Mouse (Mus musculus) spleen, adult 10 weeks (tissue): ENCODE results near the gene Zbtb34. TPM values are rescaled to one million over a fixed set of nuclear protein-coding genes. Genes with fewer than 3 reads are reported as not detected.

Source experiments
- polyA plus RNA-seq: library from polyadenylated mRNA; stranded (reverse); fragments of 350-450 nt; fragmentation: Illumina TruSeq; extraction: RNeasy Lipid Tissue Mini Kit (QIAGEN cat#74804); gene quantifications from one replicate; pipeline ENCODE4 v1.2.3, GENCODE M21; 2015; ENCODE audit warnings: low replicate concordance; ENCODE audit not compliant: insufficient read depth

Zbtb34 gene
- polyA plus RNA-seq, result 9.0 TPM

DNA sequence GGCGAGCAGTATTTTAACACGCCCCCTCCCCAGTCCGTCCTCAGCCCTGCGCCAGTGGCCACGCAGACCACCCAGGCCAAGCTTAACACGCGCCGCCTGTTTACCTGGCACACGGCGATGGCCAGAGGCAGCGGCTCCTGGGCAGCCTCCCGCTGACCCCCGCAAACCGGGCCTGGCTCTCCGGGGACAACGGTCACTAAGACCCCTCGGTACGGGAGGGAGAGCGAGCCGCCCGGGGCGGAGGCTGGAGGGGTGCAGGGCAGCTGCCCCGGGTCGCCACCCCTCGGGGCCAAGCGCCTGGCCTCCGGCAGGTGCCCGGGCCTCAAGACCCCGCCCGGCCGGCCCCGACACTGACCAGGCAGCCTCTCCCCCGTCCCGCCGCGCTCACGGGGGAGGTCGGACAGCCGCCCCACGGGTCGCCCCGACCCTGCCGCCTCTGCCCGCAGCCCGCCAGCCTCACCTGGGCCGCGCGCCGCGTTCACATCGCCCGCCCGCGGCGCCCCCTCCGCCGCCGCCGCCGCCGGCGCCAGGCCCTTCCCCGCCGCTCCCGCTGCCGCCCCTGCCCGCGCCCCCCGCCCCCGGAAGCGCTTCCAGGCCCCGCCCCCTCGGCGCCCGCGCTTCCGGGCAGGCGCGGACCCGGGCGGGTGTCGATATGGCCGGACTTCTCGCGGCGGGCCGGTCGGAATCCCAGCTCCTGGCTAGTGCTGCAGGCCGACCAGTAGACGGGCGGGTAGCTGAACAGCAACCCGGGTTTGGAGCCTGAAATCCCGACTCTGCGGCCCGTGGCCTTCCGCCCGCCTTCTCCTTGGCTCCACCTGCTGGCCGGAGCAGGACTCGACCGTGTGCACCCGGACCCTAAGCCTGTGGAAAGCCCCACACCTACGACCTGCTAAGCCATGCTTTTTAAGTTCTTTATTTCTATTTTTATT is at the start of gene Zbtb34:
Gene Zbtb34 (minus strand): TSS at position 554 of the 929 bp plus-strand sequence.

DNA sequence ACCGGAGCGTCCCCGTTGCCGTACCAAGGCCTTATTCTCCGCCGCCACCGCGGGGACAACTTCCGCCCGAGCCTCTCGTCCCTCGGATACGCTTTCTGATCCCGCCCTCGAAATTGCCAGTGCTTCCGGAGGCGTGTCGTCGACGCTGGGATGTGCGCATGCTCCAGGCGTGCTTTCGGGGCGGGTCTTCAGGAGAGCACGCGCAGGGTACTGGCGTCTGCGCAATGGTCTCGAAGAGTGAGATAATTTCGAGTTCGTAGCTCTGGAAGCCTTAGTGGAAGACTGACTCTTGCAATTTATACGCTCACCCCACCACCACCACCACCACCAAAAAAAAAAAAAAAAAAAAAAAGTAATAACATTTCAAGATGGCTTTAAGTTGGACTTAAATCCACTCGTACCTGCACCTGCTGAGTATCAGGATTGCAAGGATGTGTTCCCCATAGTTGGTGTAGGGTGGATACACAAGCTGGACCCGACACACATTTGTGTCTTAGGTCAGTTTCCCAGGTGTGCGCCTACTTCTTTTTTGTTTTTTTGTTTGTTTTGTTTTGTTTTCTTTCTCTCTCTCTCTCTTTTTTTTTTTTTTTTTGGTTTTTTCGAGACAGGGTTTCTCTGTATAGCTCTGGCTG is 37.5 kb upstream of the Zbtb34 start, which contains the start of gene Zbtb43:
Gene Zbtb43 (minus strand): TSS at position 94 of the 632 bp plus-strand sequence.

DNA sequence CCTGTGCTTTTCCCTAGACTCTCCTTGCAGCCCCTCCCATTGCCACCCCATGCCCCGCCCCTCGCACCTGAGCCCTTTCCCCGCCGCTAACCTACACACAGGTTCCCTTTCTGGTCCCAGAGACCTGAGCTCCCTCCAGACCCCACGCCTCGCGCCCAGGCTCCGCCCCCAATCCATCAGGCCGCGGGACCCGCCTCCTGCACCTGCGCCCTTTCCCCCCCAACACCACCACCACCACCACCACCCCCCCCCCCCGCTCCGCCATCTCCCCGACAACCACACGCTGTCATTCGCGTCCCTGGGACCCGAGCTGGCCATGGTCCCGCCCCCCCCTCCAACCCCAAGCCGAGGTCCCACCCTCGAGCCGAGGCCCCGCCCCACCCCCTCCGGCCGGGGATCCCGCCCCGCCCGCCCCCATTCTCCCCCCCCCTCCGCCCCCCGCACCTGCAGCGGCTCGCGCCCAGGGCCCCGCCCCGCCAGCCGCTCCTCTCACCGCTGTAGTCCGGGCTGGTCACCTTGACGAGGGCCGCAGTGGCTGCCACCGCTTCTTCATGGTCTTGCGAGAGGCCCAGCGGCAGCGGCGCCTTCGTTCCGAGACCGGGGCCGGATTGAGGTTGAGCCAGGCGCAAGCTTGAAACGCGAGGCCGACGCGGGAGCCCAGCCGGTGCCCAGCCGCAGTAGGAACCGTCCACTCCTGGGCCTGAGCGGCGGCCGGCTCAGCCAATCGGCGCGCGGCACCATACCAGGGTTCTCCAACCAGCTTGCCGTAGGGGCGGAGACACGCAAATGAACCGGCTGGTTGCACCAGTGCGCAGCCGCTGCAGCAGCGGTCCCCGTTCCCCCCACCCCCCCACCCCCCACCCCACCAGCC is 60.1 kb downstream of the Zbtb34 start, which contains the start of gene Ralgps1:
Gene Ralgps1 (minus strand): TSS at position 710 of the 871 bp plus-strand sequence.

Other genes starting within 250 kb of the Zbtb34 start
- gene Angptl2, start 215.3 kb downstream of the Zbtb34 start, polyA plus RNA-seq, result 17.0 TPM
- 7.3 TPM for gene Ralgps1, start 59.8 kb downstream of the Zbtb34 start, polyA plus RNA-seq
- 22.2 TPM for gene Zbtb43, start 37.2 kb upstream of the Zbtb34 start, polyA plus RNA-seq
- gene Lmx1b, start 209.2 kb upstream of the Zbtb34 start, polyA plus RNA-seq, result not detected